Mouse (Mus musculus) central nervous system, embryonic 11.5 days (tissue): ENCODE results near the gene Olfr199. TPM values are rescaled to one million over a fixed set of nuclear protein-coding genes. Genes with fewer than 3 reads are reported as not detected.

Source experiments
- polyA plus RNA-seq: library from polyadenylated mRNA; depleted of rRNA; stranded (reverse); fragments of >200 nt; gene quantifications from 2 replicates; pipeline ENCODE4 v1.2.3, GENCODE M21; 2012; rRNA removed

The Olfr199 gene
- polyA plus RNA-seq: not detected in 2 replicates

GRCm38 (mm10) chr16:59219667-59220066 is at the start of gene Olfr199:
Olfr199 (minus strand) TSS chr16:59219767.

GRCm38 (mm10) chr16:59203433-59203832 is 16.1 kb downstream of the Olfr199 start, which contains the start of gene Olfr198:
Olfr198 (minus strand) TSS chr16:59203533.

GRCm38 (mm10) chr16:59170354-59170753 is 49.2 kb downstream of the Olfr199 start, which contains the start of gene Olfr196:
Olfr196 (minus strand) TSS chr16:59170454.

Other genes with a start within 250 kb of the Olfr199 start
- gene Olfr183, start 224.4 kb downstream of the Olfr199 start, polyA plus RNA-seq: not detected in 2 replicates
- not detected in 2 replicates for gene Olfr186, start 189.5 kb downstream of the Olfr199 start, polyA plus RNA-seq
- gene Olfr187, start 180.0 kb downstream of the Olfr199 start, polyA plus RNA-seq: not detected in 2 replicates
- not detected in 2 replicates for gene Olfr190, start 141.8 kb downstream of the Olfr199 start, polyA plus RNA-seq
- not detected in 2 replicates for gene Olfr191, start 129.9 kb downstream of the Olfr199 start, polyA plus RNA-seq
- gene Olfr193, start 107.9 kb downstream of the Olfr199 start, polyA plus RNA-seq: not detected in 2 replicates
- not detected in 2 replicates for gene Olfr194, start 98.7 kb downstream of the Olfr199 start, polyA plus RNA-seq
- not detected in 2 replicates for gene Olfr195, start 72.7 kb downstream of the Olfr199 start, polyA plus RNA-seq
- not detected in 2 replicates for gene Olfr196, start 49.3 kb downstream of the Olfr199 start, polyA plus RNA-seq
- gene Olfr198, start 16.2 kb downstream of the Olfr199 start, polyA plus RNA-seq: not detected in 2 replicates
- not detected in 2 replicates for gene Olfr201, start 52.9 kb upstream of the Olfr199 start, polyA plus RNA-seq
- gene Olfr202, start 67.0 kb upstream of the Olfr199 start, polyA plus RNA-seq: not detected in 2 replicates
- gene Olfr203, start 79.1 kb upstream of the Olfr199 start, polyA plus RNA-seq: not detected in 2 replicates
- gene Olfr204, start 98.5 kb upstream of the Olfr199 start, polyA plus RNA-seq: 0.01 TPM in 1 of 2 replicates, not detected in the other
- gene Olfr205, start 111.4 kb upstream of the Olfr199 start, polyA plus RNA-seq: not detected in 2 replicates
- not detected in 2 replicates for gene Olfr206, start 129.5 kb upstream of the Olfr199 start, polyA plus RNA-seq
- not detected in 2 replicates for gene Olfr209, start 144.2 kb upstream of the Olfr199 start, polyA plus RNA-seq
- 0.04 TPM in 2 replicates for gene Gabrr3, start 187.6 kb upstream of the Olfr199 start, polyA plus RNA-seq